Comparison of ENCODE assay signal across 30 mouse cellular contexts in genomic region chr9:30756796-30757195, GRCm38 (mm10).
"Had no signal": no experiment of that assay in that cellular context is flagged by ENCODE, and none has a peak within 500 bp of the region (broad histone marks: within the 10 kb centered on the region; RNA-seq: fewer than 3 reads in every experiment).

No protein-coding gene starts in this region.

- H3K4me2 ChIP-seq: limb, embryonic 12.5 days; limb, embryonic 13.5 days; limb, embryonic 15.5 days; liver, embryonic 11.5 days; liver, embryonic 12.5 days; liver, embryonic 13.5 days; liver, embryonic 15.5 days; lung, embryonic 14.5 days; lung, embryonic 15.5 days; midbrain, embryonic 12.5 days; midbrain, embryonic 13.5 days; midbrain, embryonic 15.5 days; neural tube, embryonic 12.5 days; neural tube, embryonic 13.5 days had no signal

- H3K4me1 ChIP-seq: limb, embryonic 10.5 days; limb, embryonic 12.5 days; limb, embryonic 15.5 days; liver, embryonic 12.5 days; liver, embryonic 13.5 days; liver, embryonic 15.5 days; lung, embryonic 15.5 days; megakaryocyte, embryonic 14.5 days; midbrain, embryonic 12.5 days; midbrain, embryonic 13.5 days; midbrain, embryonic 15.5 days; neural tube, embryonic 12.5 days; neural tube, embryonic 13.5 days had no signal

- H3K36me3 ChIP-seq: limb, embryonic 10.5 days; limb, embryonic 12.5 days; limb, embryonic 13.5 days; limb, embryonic 15.5 days; liver, embryonic 12.5 days; liver, embryonic 13.5 days; liver, embryonic 15.5 days; lung, embryonic 15.5 days; midbrain, embryonic 12.5 days; midbrain, embryonic 13.5 days; midbrain, embryonic 15.5 days; neural tube, embryonic 12.5 days; neural tube, embryonic 13.5 days had no signal

- H3K9me3 ChIP-seq: limb, embryonic 10.5 days; limb, embryonic 12.5 days; limb, embryonic 13.5 days; limb, embryonic 15.5 days; liver, embryonic 12.5 days; liver, embryonic 13.5 days; liver, embryonic 15.5 days; lung, embryonic 15.5 days; megakaryocyte, embryonic 14.5 days; midbrain, embryonic 12.5 days; midbrain, embryonic 13.5 days; midbrain, embryonic 15.5 days; neural tube, embryonic 12.5 days; neural tube, embryonic 13.5 days had no signal

- H3K9ac ChIP-seq: limb, embryonic 12.5 days; limb, embryonic 13.5 days; limb, embryonic 15.5 days; liver, embryonic 12.5 days; liver, embryonic 13.5 days; liver, embryonic 14.5 days; liver, embryonic 15.5 days; liver, postnatal 0 days; lung, embryonic 14.5 days; lung, embryonic 15.5 days; midbrain, embryonic 12.5 days; midbrain, embryonic 13.5 days; midbrain, embryonic 15.5 days; neural tube, embryonic 12.5 days; neural tube, embryonic 13.5 days had no signal

- ATAC-seq: liver, embryonic 12.5 days; liver, postnatal 0 days; lung, postnatal 0 days; midbrain, embryonic 13.5 days; midbrain, embryonic 15.5 days; midbrain, embryonic 16.5 days had no signal

- DNase-seq: left cerebral cortex, postnatal 4 days; liver; liver, embryonic 13.5 days; liver, postnatal 0 days; lung, adult 18-20 months; lung, adult 2 months; lung, embryonic 14.5 days; lung, postnatal 10 days; lung, postnatal 14 days; lung, postnatal 4 days; midbrain, embryonic 14.5 days had no signal

- H3K4me3 ChIP-seq: limb, embryonic 10.5 days; limb, embryonic 12.5 days; limb, embryonic 13.5 days; limb, embryonic 15.5 days; liver, embryonic 12.5 days; liver, embryonic 13.5 days; liver, embryonic 15.5 days; lung, embryonic 15.5 days; megakaryocyte, embryonic 14.5 days; midbrain, embryonic 12.5 days; midbrain, embryonic 13.5 days; midbrain, embryonic 15.5 days; myocyte; neural tube, embryonic 12.5 days; neural tube, embryonic 13.5 days had no signal

- H3K27me3 ChIP-seq: limb, embryonic 12.5 days; limb, embryonic 13.5 days; limb, embryonic 15.5 days; liver, embryonic 12.5 days; liver, embryonic 13.5 days; liver, embryonic 15.5 days; lung, embryonic 15.5 days; megakaryocyte, embryonic 14.5 days; midbrain, embryonic 12.5 days; midbrain, embryonic 13.5 days; midbrain, embryonic 15.5 days; neural tube, embryonic 12.5 days; neural tube, embryonic 13.5 days had no signal

- H3K27ac ChIP-seq: limb, embryonic 10.5 days; limb, embryonic 12.5 days; limb, embryonic 13.5 days; limb, embryonic 15.5 days; liver, embryonic 12.5 days; liver, embryonic 13.5 days; liver, embryonic 14.5 days; liver, embryonic 15.5 days; lung, embryonic 15.5 days; macrophage; midbrain, embryonic 12.5 days; midbrain, embryonic 13.5 days; midbrain, embryonic 15.5 days; neural tube, embryonic 12.5 days; neural tube, embryonic 13.5 days had no signal
